Mouse (Mus musculus) B cell, adult 67 days (primary cell): ENCODE results near the gene Cnr1. TPM values are rescaled to one million over a fixed set of nuclear protein-coding genes. Genes with fewer than 3 reads are reported as not detected.

ENCODE experiments used
- total RNA-seq, 2 experiments: library from RNA; stranded (reverse); gene quantifications; 4 replicates each; pipeline ENCODE4 v1.2.4; 2023

The Cnr1 gene
- not detected for total RNA-seq

GRCm38 (mm10) chr4:33924234-33924888 is at the start of gene Cnr1:
TSS of gene Cnr1 (plus strand) at chr4:33924593.

Other genes starting within 250 kb of the Cnr1 start
- under 1 TPM in 1 of 2 experiments, not detected in 1; 0.46 TPM for gene Spaca1, start 125.6 kb downstream of the Cnr1 start, total RNA-seq